Mouse (Mus musculus): Measurements from ENCODE around the gene Odc1.

GRCm38 (mm10) chr12:17511019-17511418, 33.6 kb upstream of the Odc1 start:
- no peak for TF ChIP-seq CTCF (IDR thresholded peaks at IDR 0.05; ENCODE audit: low read depth, low read length)
- no peak for TF ChIP-seq POLR2A (IDR thresholded peaks at IDR 0.05; ENCODE audit: borderline replicate concordance, low read depth, low read length)
